Mouse (Mus musculus): ENCODE measurements around the gene Zfp704.

DNA sequence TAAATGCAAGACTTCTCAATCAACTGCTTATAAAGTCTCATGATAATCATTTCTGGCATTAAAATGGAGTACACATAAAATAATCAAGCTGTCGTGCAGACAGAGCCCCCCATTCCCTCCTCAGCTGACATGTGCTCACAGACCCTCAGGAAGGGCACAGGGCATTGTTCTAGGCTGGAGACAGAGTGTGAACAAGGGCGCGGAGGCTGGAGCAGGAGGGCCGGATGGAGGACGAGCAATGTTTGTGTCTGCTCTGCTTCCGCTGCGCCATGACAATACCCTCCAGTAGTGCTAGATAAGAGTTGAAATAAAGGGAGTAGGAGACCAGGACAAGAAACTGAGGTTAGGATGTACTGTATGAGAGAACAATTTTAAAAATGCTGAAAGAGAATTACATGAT, 46.3 kb downstream of the Zfp704 start:
- no peak for TF ChIP-seq POLR2A (IDR thresholded peaks at IDR 0.05; ENCODE audit: borderline replicate concordance, extremely low read depth, low read depth, low read length)
- no peak for TF ChIP-seq CTCF (IDR thresholded peaks at IDR 0.05; ENCODE audit: insufficient read depth, low read length)
